Mouse (Mus musculus): ENCODE data around the gene Gm45808.
"Not testable (repeated sequence)": the region's sequence is repeated elsewhere in the genome, so short reads cannot be mapped to it uniquely, and the experiment has no call there.

Gene Gm45808

DNA sequence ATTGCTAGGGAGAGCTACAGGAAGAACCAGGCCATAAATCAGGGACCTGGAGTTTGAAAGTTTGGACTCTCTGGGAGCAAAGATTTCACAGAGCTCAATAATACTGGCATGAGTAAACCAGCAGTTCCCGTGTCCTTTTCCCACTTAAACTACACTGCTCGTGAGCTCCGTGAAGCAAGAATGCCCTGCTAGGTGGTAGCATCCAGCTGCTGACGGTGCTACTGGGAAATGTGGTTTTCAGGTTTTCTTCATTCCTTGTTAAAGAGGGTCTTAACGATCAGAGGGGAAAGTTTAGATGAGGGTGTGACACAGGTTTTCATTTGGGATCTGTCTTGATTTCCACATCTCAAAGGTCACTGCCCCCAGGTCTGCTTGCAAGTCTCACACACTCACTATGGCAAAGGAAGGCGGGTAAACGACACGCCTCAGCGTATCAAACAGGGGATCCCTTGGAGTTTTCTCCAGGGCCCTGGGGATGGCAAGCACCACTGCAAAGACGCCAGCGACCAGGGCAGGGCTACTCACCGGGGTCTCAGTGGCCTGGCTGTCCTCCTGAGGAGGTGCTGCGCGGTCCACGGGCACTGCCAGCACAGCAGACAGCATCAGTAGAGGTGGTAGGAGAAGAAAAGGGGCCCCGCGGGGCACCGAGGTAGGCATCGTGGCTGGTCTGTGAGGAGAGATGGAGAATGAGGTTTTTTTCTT, 22.7 kb upstream of the Gm45808 start:
- DNase-seq: peak in 1 of 2 experiments; percentile 45

GRCm38 (mm10) chr7:45508561-45508960, 21.9 kb upstream of the Gm45808 start:
- DNase-seq: no peak

- peak in 1 of 2 experiments; percentile 49 for DNase-seq
Observed at GRCm38 (mm10) chr7:45507583-45507982, 21.0 kb upstream of the Gm45808 start.

GRCm38 (mm10) chr7:45498427-45498826, 11.8 kb upstream of the Gm45808 start:
- DNase-seq: no peak

DNA sequence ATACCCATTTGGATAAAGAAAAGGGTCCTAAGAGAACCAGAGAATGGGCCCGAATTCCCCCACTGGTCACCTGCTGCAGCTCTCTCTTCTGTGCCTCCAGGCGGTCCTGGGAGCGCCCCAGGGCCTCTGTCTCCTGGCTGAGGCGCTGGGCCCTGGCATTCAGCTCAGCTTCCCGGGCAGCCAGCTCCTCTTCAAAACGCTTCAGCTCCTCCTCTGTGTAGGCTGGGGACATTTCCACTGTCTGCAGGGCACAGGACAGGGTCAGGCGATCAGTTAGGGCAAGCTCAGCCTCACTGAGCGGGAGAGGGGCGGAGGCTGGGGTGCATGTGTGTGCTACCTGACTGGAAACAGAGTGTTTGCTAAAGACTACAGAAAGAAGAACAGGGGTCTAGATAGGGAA, 7.9 kb upstream of the Gm45808 start:
- peak in 1 of 2 experiments; percentile 45 for DNase-seq

DNA sequence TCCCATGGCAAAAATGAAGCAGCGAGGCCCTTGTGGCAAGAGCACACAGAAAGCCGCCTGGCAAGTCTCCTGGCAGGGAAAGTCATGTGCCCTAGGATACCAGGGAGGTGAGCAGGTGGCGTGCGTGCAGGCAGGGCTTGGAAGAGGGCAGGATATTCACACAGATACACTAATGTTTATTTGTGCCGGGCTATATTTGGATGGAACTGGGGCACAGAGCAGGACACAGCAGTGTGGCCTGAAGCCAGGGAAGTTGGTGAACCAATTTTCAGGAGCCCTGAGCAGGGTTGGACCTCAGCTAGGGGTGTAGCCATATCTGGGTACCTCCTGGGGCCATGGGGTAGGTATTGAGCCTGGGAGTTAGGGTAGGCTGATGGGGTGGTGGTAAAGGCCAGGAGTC, 6.3 kb upstream of the Gm45808 start:
- DNase-seq: peak; percentile 87 to 90

DNA sequence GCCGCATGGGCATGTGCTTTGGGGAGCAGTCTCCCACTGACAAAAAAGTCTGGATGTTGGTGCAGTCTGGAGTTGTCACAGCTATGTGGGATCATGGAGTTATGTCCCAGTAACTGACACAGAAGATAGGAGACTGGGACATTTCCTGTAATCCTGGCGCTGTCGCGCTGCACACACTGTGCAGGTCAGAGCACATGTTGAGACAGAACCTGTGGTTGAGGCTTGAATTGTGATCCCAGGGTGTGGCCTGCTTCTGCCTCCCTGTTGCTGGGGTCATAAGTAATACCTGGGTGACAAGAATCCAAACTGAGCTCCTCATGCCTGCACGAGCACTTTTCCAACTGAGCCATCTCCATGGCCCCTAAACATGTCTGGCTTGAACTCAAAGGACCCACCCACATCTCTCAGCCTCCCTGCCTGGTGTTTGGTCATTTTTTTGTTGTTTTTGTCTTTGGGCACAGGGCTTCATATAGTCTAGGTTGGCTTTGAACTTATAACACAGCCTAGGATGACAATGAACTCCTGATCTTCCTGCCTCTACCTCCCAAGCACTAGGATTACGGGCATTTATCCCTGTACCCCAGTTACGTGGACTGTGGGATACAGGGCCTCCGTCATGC, 5.7 kb upstream of the Gm45808 start:
- DNase-seq: peak in 1 of 2 experiments; percentile 54

- DNase-seq: peak; percentile 41 to 43
Observed at GRCm38 (mm10) chr7:45491264-45491663, 4.7 kb upstream of the Gm45808 start.

GRCm38 (mm10) chr7:45490822-45491221, 4.2 kb upstream of the Gm45808 start:
- DNase-seq: no peak

DNA sequence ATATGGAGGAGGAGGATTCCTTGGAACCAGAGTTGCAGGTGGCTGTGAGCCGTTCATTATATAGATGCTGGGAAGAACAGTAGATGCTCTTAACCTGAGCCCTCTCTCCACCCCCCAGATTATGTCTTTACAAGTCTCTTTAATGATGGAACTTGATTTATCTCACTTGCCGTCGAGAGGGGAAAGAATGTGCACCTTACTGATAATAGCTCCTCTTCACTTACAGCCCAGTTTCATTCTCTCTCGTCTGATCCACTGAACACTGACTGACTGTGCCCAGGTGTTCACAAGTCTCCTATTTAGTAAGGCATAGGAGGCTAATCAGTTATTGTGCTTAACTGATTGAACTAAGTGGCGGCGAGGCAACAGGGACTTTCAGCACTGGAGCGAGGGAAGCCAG, 3.0 kb upstream of the Gm45808 start:
- DNase-seq: no peak

DNA sequence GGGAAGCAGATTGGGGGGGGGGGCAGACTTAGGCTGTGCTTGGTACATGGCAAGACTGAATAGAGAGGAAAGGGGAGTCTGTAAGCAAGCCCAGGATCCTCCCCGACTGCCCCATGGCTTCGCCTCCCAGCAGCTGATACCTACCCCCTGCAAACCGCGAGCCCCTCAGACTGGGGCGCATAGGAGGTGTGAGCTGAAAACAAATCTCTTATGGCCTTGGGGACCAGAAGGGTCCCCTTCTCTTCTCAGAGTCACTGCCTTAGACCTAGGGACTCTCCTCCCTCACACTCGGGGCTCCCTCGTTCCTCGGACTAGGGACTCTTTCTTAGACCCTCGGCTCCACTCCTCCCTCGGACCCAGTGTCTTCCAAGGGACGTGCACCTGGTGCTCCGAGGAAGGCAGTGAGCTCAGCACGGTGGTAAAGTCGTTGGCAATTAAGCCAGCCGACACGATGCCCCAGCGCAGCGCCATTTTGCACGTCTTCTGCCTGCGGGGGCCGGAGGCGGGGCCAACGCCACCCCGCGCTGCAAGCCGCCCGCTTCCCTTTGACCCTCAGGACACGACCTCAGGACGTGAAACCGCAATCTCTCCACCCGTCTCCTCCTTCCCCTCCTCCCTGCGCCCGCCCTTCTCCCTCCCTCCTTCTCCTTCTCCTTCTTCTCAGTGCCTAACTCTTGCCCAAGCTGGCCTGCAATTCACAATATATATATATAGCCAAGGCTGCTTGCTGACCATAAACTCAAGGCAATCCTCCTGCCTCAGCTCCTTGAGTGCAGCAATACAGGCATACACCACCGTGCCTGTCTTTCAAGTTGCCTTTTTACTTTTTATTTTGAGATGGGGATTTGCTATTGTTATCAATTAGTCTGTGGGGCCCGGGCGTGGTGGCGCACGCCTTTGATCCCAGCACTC, 1.9 kb upstream of the Gm45808 start, which contains the start of gene Dhdh:
Gene Dhdh (minus strand): TSS at position 513 of the 912 bp plus-strand sequence.
- DNase-seq: peak; percentile 74 to 83

DNA sequence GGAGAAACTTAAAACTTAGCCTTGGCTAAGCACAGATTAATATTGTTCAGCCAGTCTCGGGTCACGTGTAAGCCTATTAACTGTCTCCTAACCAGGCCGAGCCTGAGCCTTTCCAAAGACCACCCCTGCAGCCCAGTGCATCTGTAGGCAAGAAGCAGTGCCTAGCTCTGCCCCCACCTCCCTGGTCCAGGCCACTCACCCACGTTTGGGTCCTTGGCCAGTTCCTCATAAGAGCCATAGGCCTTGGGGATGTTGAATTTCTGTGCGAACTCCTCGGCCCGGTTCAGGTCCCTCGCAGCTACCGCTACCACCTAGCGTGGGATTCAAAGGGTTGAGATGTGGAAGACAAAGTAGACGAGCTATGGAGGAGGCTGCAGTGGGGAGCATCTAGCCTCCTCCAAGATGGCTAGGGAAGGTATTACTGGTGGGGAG, 1.3 kb upstream of the Gm45808 start:
- no peak for DNase-seq

GRCm38 (mm10) chr7:45486158-45486557, 453 bp downstream of the Gm45808 start:
- DNase-seq: no peak

- DNase-seq: not testable (repeated sequence)
Observed at GRCm38 (mm10) chr7:45484985-45485384, 1.6 kb downstream of the Gm45808 start.

GRCm38 (mm10) chr7:45482166-45482565, 4.4 kb downstream of the Gm45808 start:
- DNase-seq: no peak

GRCm38 (mm10) chr7:45481374-45481927, 5.2 kb downstream of the Gm45808 start, which contains the start of gene Tulp2:
Gene Tulp2 (plus strand): TSS chr7:45481877.
- peak; percentile 61 to 81 for DNase-seq

DNA sequence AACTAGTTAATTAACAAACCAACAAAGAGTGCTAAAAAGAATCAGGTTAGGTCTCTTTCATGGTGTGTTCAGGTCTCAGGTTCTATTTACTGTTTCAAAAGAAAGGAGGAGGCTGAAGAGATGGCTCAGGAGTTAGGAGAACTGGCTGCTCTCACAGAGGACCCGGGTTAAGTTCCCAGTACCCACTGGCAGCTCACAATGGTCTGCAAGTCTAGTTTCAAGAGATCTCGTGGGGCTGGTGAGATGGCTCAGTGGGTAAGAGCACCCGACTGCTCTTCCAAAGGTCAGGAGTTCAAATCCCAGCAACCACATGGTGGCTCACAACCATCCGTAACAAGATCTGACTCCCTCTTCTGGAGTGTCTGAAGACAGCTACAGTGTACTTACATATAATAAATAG, 6.3 kb downstream of the Gm45808 start:
- DNase-seq: not testable (repeated sequence)

DNA sequence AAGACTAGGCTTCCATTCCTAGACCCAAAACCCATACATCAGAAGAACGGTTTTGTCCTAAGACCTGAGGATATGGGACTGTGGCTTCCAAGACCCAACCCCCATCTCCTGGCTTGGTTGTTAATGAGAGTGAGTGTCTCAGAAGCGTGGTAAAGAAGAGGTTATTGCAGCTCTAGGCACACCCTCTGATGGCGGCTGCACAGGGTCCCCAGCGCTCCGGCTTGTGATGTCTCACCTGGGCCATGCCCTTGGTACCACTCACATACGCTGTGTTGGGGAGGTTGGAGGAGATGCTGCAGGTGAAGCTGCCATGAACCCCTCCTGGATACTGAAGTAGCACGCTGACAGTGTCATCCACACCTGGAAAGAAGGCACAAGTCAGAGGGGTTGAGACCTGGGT, 7.8 kb downstream of the Gm45808 start:
- DNase-seq: no peak

GRCm38 (mm10) chr7:45477003-45477402, 9.6 kb downstream of the Gm45808 start:
- peak; percentile 77 to 84 for DNase-seq

DNA sequence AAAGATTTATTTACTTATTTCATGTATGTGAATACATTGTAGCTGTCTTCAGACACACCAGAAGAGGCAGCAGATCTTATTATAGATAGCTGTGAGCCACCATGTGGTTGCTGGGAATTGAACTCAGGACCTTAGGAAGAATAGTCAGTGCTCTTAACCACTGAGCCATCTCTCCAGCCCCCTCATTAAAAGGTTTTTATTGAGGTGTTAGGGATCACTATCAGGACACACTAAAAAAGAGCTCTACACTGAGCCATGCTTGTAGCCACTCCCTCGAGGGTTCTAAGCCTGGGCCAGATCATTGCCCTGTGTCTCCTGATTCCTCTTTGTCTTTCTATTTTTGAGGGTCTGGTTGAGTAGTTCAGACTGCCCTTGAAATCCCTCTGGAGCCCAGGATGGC, 10.2 kb downstream of the Gm45808 start:
- DNase-seq: peak in 1 of 2 experiments; percentile 9

GRCm38 (mm10) chr7:45475291-45475969, 11.2 kb downstream of the Gm45808 start:
- peak in 1 of 2 experiments; percentile 67 for DNase-seq

GRCm38 (mm10) chr7:45470869-45471268, 15.7 kb downstream of the Gm45808 start:
- DNase-seq: peak; percentile 77 to 89

Data from cerebellum, postnatal 25 days (tissue).